Mouse (Mus musculus) hindbrain, embryonic 10.5 days (tissue): ENCODE results near the gene Lif. TPM values are rescaled to one million over a fixed set of nuclear protein-coding genes. Genes with fewer than 3 reads are reported as not detected.
A peak's percentile ranks its signal among the peaks of the same experiment; 100 is the strongest.

Experiments
- DNase-seq: peaks from one replicate; pipeline ENCODE4 v3.0.0-alpha.2; 2017; ENCODE audit warnings: low spot score
- H3K27ac ChIP-seq: fragments of 300-500 bp; sonication (generic); 2 replicates; pipeline ENCODE4 v1.5.1; 2016; ENCODE audit warnings: mild to moderate bottlenecking, moderate library complexity
- H3K27me3 ChIP-seq: fragments of 300-500 bp; sonication (generic); 2 replicates; pipeline ENCODE4 v1.6.1; 2016; ENCODE audit warnings: mild to moderate bottlenecking; ENCODE audit not compliant: poor library complexity, insufficient read depth, severe bottlenecking
- H3K36me3 ChIP-seq: fragments of 300-500 bp; sonication (generic); 2 replicates; pipeline ENCODE4 v1.6.1; 2016; ENCODE audit warnings: mild to moderate bottlenecking, moderate library complexity
- H3K4me1 ChIP-seq: fragments of 300-500 bp; sonication (generic); replicated peaks from 2 replicates; pipeline ENCODE4 v1.6.1; 2016; ENCODE audit warnings: mild to moderate bottlenecking
- H3K4me3 ChIP-seq: fragments of 300-500 bp; sonication (generic); 2 replicates; pipeline ENCODE4 v1.5.1; 2016; ENCODE audit warnings: mild to moderate bottlenecking, moderate library complexity
- H3K9me3 ChIP-seq: fragments of 300-500 bp; sonication (generic); 2 replicates; pipeline ENCODE4 v1.6.1; 2016; ENCODE audit warnings: mild to moderate bottlenecking, moderate library complexity
- WGBS: fragments of 180-500 bp; shearing (Covaris S2); methylation state at CpG from one replicate; pipeline ENCODE4 v1.1.7; 2016; 5-methylcytosine and 5-hydroxymethylcytosine counted together
- polyA plus RNA-seq: library from polyadenylated mRNA; unstranded; fragments of >200 nt; fragmentation: Nextera tagmentation; extraction: Ambion mirVana; gene quantifications from 2 replicates; pipeline ENCODE4 v1.2.1, GENCODE M21; 2016

Lif gene
- polyA plus RNA-seq, 1 experiment from 2014 or later, result 0.09 TPM

GRCm38 (mm10) chr11:4308514-4309450, 51.4 kb downstream of the Lif start:
- 0 out of 2 replicates have a peak, but pooled peaks cover 2% of the 10 kb centered on the region for H3K27me3 ChIP-seq
- WGBS, result 46% methylated on average over 25 of the region's 25 CpGs
- peaks cover 16% of the 10 kb centered on the region for H3K4me1 ChIP-seq
- H3K4me3 ChIP-seq, result peak overlapping the region; percentile 16; the same call in 1 of the 2 replicates
- H3K36me3 ChIP-seq, result no peaks in the 10 kb centered on the region
- H3K9me3 ChIP-seq, result no peaks in the 10 kb centered on the region
- DNase-seq, result peak; percentile 46
- peak overlapping the region; percentile 73 for H3K27ac ChIP-seq

- peaks cover 16% of the 10 kb centered on the region for H3K4me1 ChIP-seq
- no peak for DNase-seq
- no peaks in the 10 kb centered on the region for H3K36me3 ChIP-seq
- no peak overlapping the region for H3K27ac ChIP-seq
- WGBS, result 86% methylated on average over 4 of the region's 4 CpGs
- no peaks in the 10 kb centered on the region for H3K9me3 ChIP-seq
- H3K4me3 ChIP-seq, result no peak overlapping the region
- 0 out of 2 replicates have a peak, but pooled peaks cover 2% of the 10 kb centered on the region for H3K27me3 ChIP-seq
Observed at GRCm38 (mm10) chr11:4309613-4310012, 52.3 kb downstream of the Lif start.

- no peak for DNase-seq
- Histone ChIP-seq H3K36me3 (no peaks in the 10 kb centered on the region), H3K27me3 (0 out of 2 replicates have a peak, but pooled peaks cover 2% of the 10 kb centered on the region), H3K9me3 (no peaks in the 10 kb centered on the region), H3K27ac (no peak overlapping the region), H3K4me3 (no peak overlapping the region), H3K4me1 (peaks cover 16% of the 10 kb centered on the region)
- WGBS, result 90% methylated on average over 4 of the region's 4 CpGs
Observed at GRCm38 (mm10) chr11:4310324-4310723, 53.0 kb downstream of the Lif start.

DNA sequence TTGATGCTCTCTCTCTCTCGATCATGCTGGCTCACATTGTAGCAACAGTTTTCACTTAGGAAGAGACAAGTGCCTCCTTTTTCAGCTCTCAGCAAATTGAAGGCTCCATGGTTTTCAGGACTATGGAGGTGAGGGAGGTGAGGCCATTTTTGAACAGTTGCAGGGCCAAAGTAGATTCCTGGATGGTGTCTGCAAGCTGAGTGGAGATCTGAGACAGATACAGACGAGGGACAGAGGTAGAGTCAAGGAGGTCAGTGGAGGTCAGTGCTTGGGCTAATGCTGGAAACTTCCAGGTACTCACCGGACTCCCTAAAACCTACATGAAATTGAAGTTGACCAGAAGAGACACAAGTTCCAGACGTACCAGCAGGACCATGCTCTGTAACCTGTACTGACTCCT, 54.8 kb downstream of the Lif start:
- Histone ChIP-seq H3K36me3 (no peaks in the 10 kb centered on the region), H3K9me3 (no peaks in the 10 kb centered on the region), H3K27me3 (0 out of 2 replicates have a peak, but pooled peaks cover 2% of the 10 kb centered on the region), H3K4me3 (no peak overlapping the region), H3K4me1 (peaks cover 11% of the 10 kb centered on the region), H3K27ac (no peak overlapping the region)
- WGBS, result 76% methylated on average over 4 of the region's 4 CpGs
- no peak for DNase-seq

DNA sequence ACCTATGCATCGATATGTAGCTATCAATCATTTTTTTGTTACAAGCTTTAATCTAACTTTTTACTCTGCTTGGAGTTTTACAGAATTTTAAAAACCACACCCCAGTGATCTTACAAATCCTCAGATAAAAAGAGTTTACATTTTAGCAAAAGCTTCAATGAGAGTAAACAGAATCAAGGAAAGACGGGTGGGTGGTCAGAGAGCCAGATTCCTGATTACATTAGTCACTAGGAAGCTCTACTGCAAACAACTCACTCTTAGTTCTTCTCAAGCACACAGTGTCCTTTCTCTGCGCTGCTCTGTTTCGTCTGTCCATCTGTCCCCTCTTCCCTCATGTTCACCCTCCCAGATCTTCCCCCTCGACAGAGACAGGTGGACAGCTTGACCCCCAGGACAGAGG, 59.9 kb downstream of the Lif start:
- H3K27ac ChIP-seq, result no peak overlapping the region

GRCm38 (mm10) chr11:4318011-4318410, 60.7 kb downstream of the Lif start:
- no peak overlapping the region for H3K27ac ChIP-seq
- no peak overlapping the region for H3K4me3 ChIP-seq
- WGBS, result 85% methylated on average over 3 of the region's 3 CpGs
- no peaks in the 10 kb centered on the region for H3K27me3 ChIP-seq
- no peaks in the 10 kb centered on the region for H3K9me3 ChIP-seq
- no peaks in the 10 kb centered on the region for H3K36me3 ChIP-seq
- H3K4me1 ChIP-seq, result peaks cover 6% of the 10 kb centered on the region
- no peak for DNase-seq

More for the DNA sequence above, 59.9 kb downstream of the Lif start:
- Histone ChIP-seq H3K4me1 (peaks cover 6% of the 10 kb centered on the region), H3K4me3 (no peak overlapping the region), H3K36me3 (no peaks in the 10 kb centered on the region), H3K9me3 (no peaks in the 10 kb centered on the region), H3K27me3 (no peaks in the 10 kb centered on the region)
- no peak for DNase-seq
- 69% methylated on average over 5 of the region's 5 CpGs for WGBS

DNA sequence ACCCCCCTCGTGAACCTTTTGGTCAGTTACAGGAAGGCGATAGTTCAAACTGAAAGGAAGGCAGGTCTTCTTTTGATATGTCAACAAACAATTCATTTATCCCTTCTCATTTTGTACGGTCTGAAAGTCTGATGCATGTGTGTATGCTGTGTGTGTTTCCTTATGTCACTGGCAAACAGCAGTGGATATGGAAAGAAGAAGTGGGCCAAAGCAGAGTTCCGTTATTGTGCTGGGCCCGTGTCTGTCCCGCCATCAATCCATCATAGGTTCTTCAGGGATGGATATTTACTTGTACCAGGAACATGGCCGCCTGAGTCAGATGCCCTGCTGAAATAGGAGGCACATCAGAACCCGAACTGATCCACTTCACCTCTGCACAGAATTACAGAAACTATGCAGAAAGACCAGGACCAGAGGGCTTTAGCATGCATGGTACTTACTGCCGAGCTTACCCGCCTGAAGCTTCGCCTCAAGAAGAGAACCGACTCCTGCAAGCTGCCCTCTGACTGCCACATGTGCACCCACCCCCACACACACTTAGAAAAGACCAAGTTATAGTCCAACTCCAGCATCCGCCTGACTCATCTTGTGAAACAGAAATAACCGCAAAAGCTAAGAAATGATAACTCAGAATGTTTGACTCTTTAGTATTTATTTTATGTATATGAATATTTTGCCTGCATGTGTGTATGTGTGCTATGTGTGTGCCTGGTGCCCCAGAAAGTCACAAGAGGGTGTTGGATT, 62.0 kb downstream of the Lif start:
- Histone ChIP-seq H3K27me3 (peaks cover 3% of the 10 kb centered on the region), H3K4me3 (no peak overlapping the region)
- 92% methylated on average over 14 of the region's 14 CpGs for WGBS

GRCm38 (mm10) chr11:4320876-4321275, 63.5 kb downstream of the Lif start:
- Histone ChIP-seq H3K4me3 (no peak overlapping the region), H3K9me3 (no peaks in the 10 kb centered on the region), H3K27ac (no peak overlapping the region), H3K36me3 (no peaks in the 10 kb centered on the region), H3K4me1 (peaks cover 6% of the 10 kb centered on the region), H3K27me3 (peaks cover 3% of the 10 kb centered on the region)
- DNase-seq, result no peak
- WGBS, result 64% methylated on average over 4 of the region's 4 CpGs

More for the DNA sequence above, 62.0 kb downstream of the Lif start:
- H3K9me3 ChIP-seq, result no peaks in the 10 kb centered on the region
- H3K4me1 ChIP-seq, result peaks cover 6% of the 10 kb centered on the region
- DNase-seq, result no peak
- no peaks in the 10 kb centered on the region for H3K36me3 ChIP-seq
- no peak overlapping the region for H3K27ac ChIP-seq

Other genes with a start within 250 kb of the Lif start
- gene Sec14l4, start 226.1 kb upstream of the Lif start, polyA plus RNA-seq, result not detected in 2 replicates
- not detected in 2 replicates for gene Sec14l3, start 192.7 kb upstream of the Lif start, polyA plus RNA-seq
- gene Mtfp1, start 162.1 kb upstream of the Lif start, polyA plus RNA-seq, result 8.7 and 9.9 TPM in 2 replicates
- gene Sec14l2, start 134.1 kb upstream of the Lif start, polyA plus RNA-seq, result 2.6 and 3.0 TPM in 2 replicates
- 22.0 and 25.8 TPM in 2 replicates for gene Rnf215, start 122.4 kb upstream of the Lif start, polyA plus RNA-seq
- 7.8 and 8.5 TPM in 2 replicates for gene Ccdc157, start 97.3 kb upstream of the Lif start, polyA plus RNA-seq
- 92.1 and 95.3 TPM in 2 replicates for gene Sf3a1, start 97.2 kb upstream of the Lif start, polyA plus RNA-seq
- 29.4 and 32.3 TPM in 2 replicates for gene Tbc1d10a, start 70.8 kb upstream of the Lif start, polyA plus RNA-seq
- gene Castor1, start 39.3 kb upstream of the Lif start, polyA plus RNA-seq, result 2.7 and 3.6 TPM in 2 replicates
- gene Osm, start 21.1 kb upstream of the Lif start, polyA plus RNA-seq, result 0.09 TPM in 1 of 2 replicates, not detected in the other
- gene Hormad2, start 183.5 kb downstream of the Lif start, polyA plus RNA-seq, result 0.07 TPM in 1 of 2 replicates, not detected in the other